Mouse (Mus musculus) embryo, embryonic 9.5 days (tissue): ENCODE measurements at regions not wholly inside any gene's neighbourhood (a gene's known extent, or its start where the extent isn't known, plus 50 kb on each side); places are given as distances from the start of the nearest gene placed in this dataset.

Experiments
- DNase-seq: peaks from one replicate; pipeline ENCODE4 v3.0.0-alpha.2; 2017; ENCODE audit errors: extremely low spot score

GRCm38 (mm10) chr8:44512876-44513275, 422.4 kb upstream of the Fat1 start:
- no peak for DNase-seq

GRCm38 (mm10) chr8:44525915-44526314, 409.3 kb upstream of the Fat1 start:
- DNase-seq, result no peak

- DNase-seq, result no peak
These were observed 405.6 kb upstream of the Fat1 start for GRCm38 (mm10) chr8:44529696-44530095.

- DNase-seq, result no peak
These were observed 386.4 kb upstream of the Fat1 start for GRCm38 (mm10) chr8:44548885-44549284.

- DNase-seq, result no peak
These were observed 376.1 kb upstream of the Fat1 start for GRCm38 (mm10) chr8:44559161-44559560.

- DNase-seq, result no peak
These were observed 358.9 kb upstream of the Fat1 start for GRCm38 (mm10) chr8:44576314-44576858.

GRCm38 (mm10) chr8:44576993-44577392, 358.3 kb upstream of the Fat1 start:
- DNase-seq, result no peak
